Mouse (Mus musculus) brain, embryonic 14.5 days (tissue): ENCODE data around the gene Mgl2. TPM values are rescaled to one million over a fixed set of nuclear protein-coding genes. Genes with fewer than 3 reads are reported as not detected.

Source experiments
- DNase-seq: peaks from one replicate; pipeline ENCODE4 v3.0.0-alpha.2; 2011; ENCODE audit warnings: low read depth
- CTCF ChIP-seq: fragments of 200-500 bp; IDR thresholded peaks from 2 replicates; pipeline ENCODE4 v1.5.1; 2012; ENCODE audit warnings: inconsistent platforms, mild to moderate bottlenecking, moderate library complexity, borderline replicate concordance; ENCODE audit not compliant: insufficient read depth, insufficient read length; ENCODE audit errors: extremely low read depth
- POLR2A ChIP-seq: fragments of 200-500 bp; IDR thresholded peaks from 2 replicates; pipeline ENCODE4 v1.6.1; 2012; ENCODE audit warnings: mild to moderate bottlenecking, inconsistent platforms, borderline replicate concordance; ENCODE audit not compliant: poor library complexity, insufficient read depth, insufficient read length, severe bottlenecking; ENCODE audit errors: extremely low read depth
- polyA plus RNA-seq: library from polyadenylated mRNA; depleted of rRNA; stranded (reverse); fragments of >200 nt; gene quantifications from 2 replicates; pipeline ENCODE4 v1.2.3, GENCODE M21; 2012; rRNA removed

Gene Mgl2
- polyA plus RNA-seq, 1 experiment, result 0.33 TPM

DNA sequence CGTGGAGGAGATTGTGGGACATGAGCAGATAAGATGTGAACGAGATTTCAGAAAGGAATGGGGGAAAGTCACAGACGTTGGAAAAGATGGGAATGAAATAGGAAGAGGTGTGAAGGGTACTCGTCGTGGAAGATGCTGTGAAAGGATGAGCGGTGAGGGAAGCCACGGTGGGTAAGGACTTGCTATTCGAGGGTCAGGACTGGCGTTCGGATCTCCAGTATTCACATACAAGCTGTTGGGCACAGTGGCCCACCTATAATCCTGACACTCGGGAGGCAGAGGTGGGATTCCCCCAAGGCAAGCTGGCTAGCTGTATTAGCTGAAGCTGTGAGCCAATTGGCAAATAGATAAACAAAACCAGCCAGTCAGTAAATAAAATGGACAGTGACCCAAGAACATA is 48.6 kb downstream of the Mgl2 start:
- TF ChIP-seq POLR2A (no peak), CTCF (no peak)
- DNase-seq, result no peak

DNA sequence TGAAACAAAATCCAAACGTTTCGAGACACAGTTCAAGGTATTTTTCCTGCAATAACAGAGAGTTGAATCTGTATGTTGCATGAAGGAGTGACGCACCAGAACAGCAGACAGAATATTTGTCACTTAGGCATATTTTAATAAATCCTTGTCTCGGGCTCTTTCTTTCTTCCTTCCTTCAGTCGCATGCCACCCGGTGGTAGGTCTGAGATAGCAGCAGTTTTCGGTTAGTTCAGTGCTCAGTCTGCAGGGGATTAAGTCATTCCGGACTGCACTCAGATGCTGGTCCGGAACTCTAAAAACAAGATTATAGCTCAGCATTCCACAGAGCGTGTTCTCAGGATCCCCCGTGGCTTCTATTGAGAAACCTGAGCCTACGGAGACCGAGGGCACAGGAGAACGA is 49.3 kb downstream of the Mgl2 start:
- TF ChIP-seq CTCF (peak; percentile 62; the same call in 1 of the 2 replicates), POLR2A (no peak)
- DNase-seq, result peak; percentile 72

DNA sequence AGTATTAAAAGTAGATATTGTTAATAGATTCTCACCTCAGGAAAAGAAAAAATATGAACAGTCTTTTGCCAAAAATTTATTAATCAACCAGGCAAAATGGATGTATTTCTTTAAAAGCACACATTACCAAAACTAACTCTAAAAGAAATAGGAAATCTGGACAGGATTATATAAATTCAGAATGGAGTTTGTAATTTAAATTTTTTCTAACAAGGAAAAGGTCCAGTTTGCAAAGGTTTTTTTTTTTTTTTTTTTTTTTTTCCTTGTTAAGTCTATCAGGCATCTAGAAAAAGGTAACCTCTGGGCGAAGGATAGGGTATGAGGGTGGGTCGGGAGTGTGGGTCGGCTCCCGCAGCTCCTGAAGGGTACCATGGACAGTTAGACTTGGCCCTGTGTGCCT is 50.4 kb downstream of the Mgl2 start:
- no peak for DNase-seq
- no peak for TF ChIP-seq POLR2A
- no peak for TF ChIP-seq CTCF

DNA sequence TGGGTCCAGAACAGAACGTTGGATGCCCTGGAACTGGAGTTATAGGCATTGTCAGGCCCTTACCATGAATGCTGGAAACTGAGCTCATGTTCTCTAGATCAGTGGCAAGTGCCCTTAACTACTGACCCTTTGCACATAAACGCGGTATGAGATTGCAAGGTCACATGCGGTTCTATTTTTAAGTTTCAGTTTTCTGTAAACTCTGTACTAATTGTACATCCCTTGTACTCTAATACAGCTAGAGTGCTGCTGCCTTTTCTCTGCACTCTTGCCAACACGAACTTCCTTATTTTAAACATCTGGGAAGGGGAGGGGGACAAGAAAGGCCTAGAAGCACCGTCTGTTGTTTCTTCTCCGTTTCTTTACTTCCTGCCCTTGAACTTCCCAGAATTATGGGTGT is 55.0 kb downstream of the Mgl2 start:
- no peak for TF ChIP-seq CTCF
- TF ChIP-seq POLR2A, result no peak
- no peak for DNase-seq

Other genes with a start within 250 kb of the Mgl2 start
- gene Kctd11, start 248.9 kb upstream of the Mgl2 start, polyA plus RNA-seq, result 1.6 and 1.9 TPM in 2 replicates
- 0.59 and 0.82 TPM in 2 replicates for gene Acap1, start 234.8 kb upstream of the Mgl2 start, polyA plus RNA-seq
- gene 2810408A11Rik, start 229.3 kb upstream of the Mgl2 start, polyA plus RNA-seq, result 8.5 and 9.5 TPM in 2 replicates
- gene Neurl4, start 229.3 kb upstream of the Mgl2 start, polyA plus RNA-seq, result 118 and 129 TPM in 2 replicates
- 80.8 and 109 TPM in 2 replicates for gene Gps2, start 216.4 kb upstream of the Mgl2 start, polyA plus RNA-seq
- 727 and 821 TPM in 2 replicates for gene Eif5a, start 208.4 kb upstream of the Mgl2 start, polyA plus RNA-seq
- gene Ybx2, start 194.5 kb upstream of the Mgl2 start, polyA plus RNA-seq, result 45.0 and 67.9 TPM in 2 replicates
- 5.2 and 12.5 TPM in 2 replicates for gene Slc2a4, start 182.1 kb upstream of the Mgl2 start, polyA plus RNA-seq
- 0.33 and 0.38 TPM in 2 replicates for gene Cldn7, start 165.6 kb upstream of the Mgl2 start, polyA plus RNA-seq
- gene Ctdnep1, start 149.2 kb upstream of the Mgl2 start, polyA plus RNA-seq, result 98.1 and 110 TPM in 2 replicates
- 127 and 159 TPM in 2 replicates for gene Elp5, start 147.8 kb upstream of the Mgl2 start, polyA plus RNA-seq
- gene Gabarap, start 139.2 kb upstream of the Mgl2 start, polyA plus RNA-seq, result 457 and 501 TPM in 2 replicates
- gene Phf23, start 134.6 kb upstream of the Mgl2 start, polyA plus RNA-seq, result 49.2 and 54.9 TPM in 2 replicates
- gene Dvl2, start 129.7 kb upstream of the Mgl2 start, polyA plus RNA-seq, result 36.8 and 45.7 TPM in 2 replicates
- gene Acadvl, start 114.9 kb upstream of the Mgl2 start, polyA plus RNA-seq, result 36.0 and 43.9 TPM in 2 replicates
- 231 and 306 TPM in 2 replicates for gene Dlg4, start 113.4 kb upstream of the Mgl2 start, polyA plus RNA-seq
- 1.2 and 1.8 TPM in 2 replicates for gene Asgr1, start 76.2 kb upstream of the Mgl2 start, polyA plus RNA-seq
- 0.09 TPM in 1 of 2 replicates, not detected in the other for gene Asgr2, start 37.7 kb upstream of the Mgl2 start, polyA plus RNA-seq
- gene Clec10a, start 25.9 kb downstream of the Mgl2 start, polyA plus RNA-seq, result 0.60 and 0.86 TPM in 2 replicates
- 2.8 and 3.8 TPM in 2 replicates for gene Slc16a11, start 82.4 kb downstream of the Mgl2 start, polyA plus RNA-seq
- gene Slc16a13, start 90.7 kb downstream of the Mgl2 start, polyA plus RNA-seq, result 13.9 and 15.1 TPM in 2 replicates
- 4.5 and 5.9 TPM in 2 replicates for gene Bcl6b, start 99.5 kb downstream of the Mgl2 start, polyA plus RNA-seq
- 153 and 207 TPM in 2 replicates for gene 0610010K14Rik, start 107.6 kb downstream of the Mgl2 start, polyA plus RNA-seq
- 14.8 and 18.0 TPM in 2 replicates for gene Gm21988, start 109.5 kb downstream of the Mgl2 start, polyA plus RNA-seq
- gene Rnasek, start 109.5 kb downstream of the Mgl2 start, polyA plus RNA-seq, result 106 and 125 TPM in 2 replicates
- gene Alox12, start 125.0 kb downstream of the Mgl2 start, polyA plus RNA-seq, result 0.78 and 1.6 TPM in 2 replicates
- not detected in 2 replicates for gene Alox12e, start 192.3 kb downstream of the Mgl2 start, polyA plus RNA-seq
- gene Alox15, start 221.7 kb downstream of the Mgl2 start, polyA plus RNA-seq, result 0.05 and 0.29 TPM in 2 replicates